Mouse (Mus musculus) brain, embryonic 14.5 days (tissue): ENCODE measurements around the gene Prpf39.

Experiments
- CTCF ChIP-seq: fragments of 200-500 bp; IDR thresholded peaks from 2 replicates; pipeline ENCODE4 v1.5.1; 2012; ENCODE audit warnings: inconsistent platforms, mild to moderate bottlenecking, moderate library complexity, borderline replicate concordance; ENCODE audit not compliant: insufficient read depth, insufficient read length; ENCODE audit errors: extremely low read depth
- POLR2A ChIP-seq: fragments of 200-500 bp; IDR thresholded peaks from 2 replicates; pipeline ENCODE4 v1.6.1; 2012; ENCODE audit warnings: mild to moderate bottlenecking, inconsistent platforms, borderline replicate concordance; ENCODE audit not compliant: poor library complexity, insufficient read depth, insufficient read length, severe bottlenecking; ENCODE audit errors: extremely low read depth

GRCm38 (mm10) chr12:65112811-65113210 lies 76.7 kb downstream of the Prpf39 start:
- TF ChIP-seq CTCF (no peak), POLR2A (no peak)
